Mouse (Mus musculus) testis, adult 2 months (tissue): ENCODE data around the gene G3bp2. TPM values are rescaled to one million over a fixed set of nuclear protein-coding genes. Genes with fewer than 3 reads are reported as not detected.
"Not testable (repeated sequence)": the region's sequence is repeated elsewhere in the genome, so short reads cannot be mapped to it uniquely, and the experiment has no call there.

Source experiments
- H3K27ac ChIP-seq: fragments of 200-500 bp; 2 replicates; pipeline ENCODE4 v1.5.1; 2012; ENCODE audit warnings: low read depth, low read length; ENCODE audit not compliant: control insufficient read depth, insufficient read depth
- H3K27me3 ChIP-seq: fragments of 200-500 bp; 2 replicates; pipeline ENCODE4 v1.6.1; 2012; ENCODE audit warnings: mild to moderate bottlenecking, low read length, moderate library complexity; ENCODE audit not compliant: control insufficient read depth, insufficient read depth
- H3K36me3 ChIP-seq: fragments of 200-500 bp; 2 replicates; pipeline ENCODE4 v1.6.1; 2012; ENCODE audit warnings: mild to moderate bottlenecking, low read length; ENCODE audit not compliant: control insufficient read depth, insufficient read depth
- H3K4me1 ChIP-seq: fragments of 200-500 bp; 2 replicates; pipeline ENCODE4 v1.6.1; 2012; ENCODE audit warnings: low read length; ENCODE audit not compliant: control insufficient read depth, insufficient read depth
- H3K4me3 ChIP-seq: fragments of 200-500 bp; 2 replicates; pipeline ENCODE4 v1.5.1; 2012; ENCODE audit warnings: low read depth, mild to moderate bottlenecking, low read length, moderate library complexity, mixed read lengths; ENCODE audit not compliant: control insufficient read depth
- CTCF ChIP-seq: fragments of 200-500 bp; IDR thresholded peaks from 2 replicates; pipeline ENCODE4 v1.5.1; 2012; ENCODE audit warnings: low read depth, mild to moderate bottlenecking, inconsistent platforms, low read length, moderate library complexity; ENCODE audit not compliant: control insufficient read depth, insufficient read depth, insufficient replicate concordance
- POLR2A ChIP-seq: fragments of 200-500 bp; IDR thresholded peaks from 2 replicates; pipeline ENCODE4 v1.6.1; 2012; ENCODE audit warnings: low read depth, mild to moderate bottlenecking, inconsistent platforms, low read length, moderate library complexity; ENCODE audit not compliant: control insufficient read depth
- polyA plus RNA-seq: library from polyadenylated mRNA; depleted of rRNA; stranded (reverse); fragments of >200 nt; gene quantifications from 2 replicates; pipeline ENCODE4 v1.2.3, GENCODE M21; 2012; rRNA removed

Gene G3bp2
- polyA plus RNA-seq, result 16.6 and 20.9 TPM in 2 replicates

DNA sequence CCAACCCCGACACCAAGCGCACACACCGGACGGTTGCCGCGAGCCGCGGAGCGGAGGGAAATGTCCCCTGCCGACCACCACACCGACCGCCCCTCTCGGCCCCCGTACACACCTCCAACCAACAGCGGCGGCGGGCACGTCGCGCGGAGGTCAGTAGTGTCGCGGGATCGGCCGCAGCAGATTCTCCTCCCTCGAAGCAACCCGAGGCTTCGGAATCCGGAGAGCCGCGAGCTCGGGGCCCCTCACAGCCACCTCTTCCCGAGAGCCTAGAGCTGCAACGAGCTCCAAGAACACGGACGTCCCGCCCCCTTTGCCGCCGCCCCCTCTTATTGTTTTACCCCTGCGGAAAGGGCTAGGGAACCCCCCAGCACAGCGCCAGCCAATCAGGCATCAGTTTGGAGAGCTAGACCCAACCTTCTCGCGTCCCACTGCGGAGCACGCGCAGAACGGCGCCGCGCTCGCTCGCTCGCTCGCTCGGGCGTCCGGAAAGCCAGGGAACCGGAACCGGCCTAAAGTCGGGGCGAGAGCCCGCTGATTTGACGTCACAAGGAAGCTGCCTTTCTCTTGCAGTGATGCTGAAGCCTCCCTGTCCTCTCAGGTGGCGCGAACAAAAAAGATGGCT is at the start of gene G3bp2:
G3bp2 (minus strand) TSS at position 303 of the 622 bp plus-strand sequence.
- Histone ChIP-seq H3K4me3 (peak within 1 kb of the TSS; percentile 100), H3K27me3 (no peaks in the 10 kb centered on the region), H3K36me3 (no peaks in the 10 kb centered on the region), H3K4me1 (no peaks in the 10 kb centered on the region; the same call in 1 of the 2 replicates), H3K27ac (peak within 1 kb of the TSS; percentile 97)
- TF ChIP-seq POLR2A (peak; percentile 80), CTCF (no peak)

DNA sequence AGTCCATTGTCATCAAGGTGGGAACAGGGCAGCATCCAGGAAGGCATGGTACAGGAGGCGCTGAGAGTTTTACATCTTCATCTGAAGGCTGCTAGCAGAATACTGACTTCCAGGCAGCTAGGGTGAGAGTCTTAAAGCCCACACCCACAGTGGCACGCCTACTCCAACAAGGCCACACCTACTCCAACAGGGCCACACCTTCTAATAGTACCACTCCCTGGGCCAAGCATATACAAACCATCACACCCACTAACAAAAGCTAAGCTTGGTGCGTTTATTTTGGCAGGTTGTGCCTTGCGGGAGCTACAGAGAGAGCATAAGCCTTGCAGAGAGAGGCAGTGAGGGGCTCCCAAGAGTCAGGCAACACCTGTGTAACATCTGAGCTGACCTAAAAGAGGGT is 49.5 kb upstream of the G3bp2 start:
- not testable (repeated sequence) for H3K36me3 ChIP-seq, H3K4me3 ChIP-seq, H3K27me3 ChIP-seq, H3K27ac ChIP-seq
- peaks cover 10% of the 10 kb centered on the region for H3K4me1 ChIP-seq

DNA sequence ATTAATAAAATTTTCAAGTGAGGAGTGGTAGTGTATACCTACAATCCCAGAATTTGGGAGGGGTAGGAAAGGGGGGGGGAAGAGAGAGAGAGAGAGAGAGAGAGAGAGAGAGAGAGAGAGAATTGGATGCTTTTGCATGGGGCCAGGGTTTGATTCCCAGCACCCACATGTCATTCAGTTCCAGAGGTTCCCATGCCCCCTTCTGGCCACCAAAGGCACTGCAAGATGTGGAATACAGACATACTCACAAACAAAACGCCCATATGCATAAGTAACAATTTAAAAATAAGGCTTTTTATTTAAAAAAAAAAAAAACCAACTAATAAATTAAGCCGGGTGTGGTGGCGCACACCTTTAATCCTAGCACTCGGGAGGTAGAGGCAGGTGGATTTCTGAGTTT is 48.6 kb upstream of the G3bp2 start:
- Histone ChIP-seq H3K4me1 (peaks cover 14% of the 10 kb centered on the region), H3K27me3 (no peaks in the 10 kb centered on the region), H3K36me3 (no peaks in the 10 kb centered on the region), H3K27ac (no peak overlapping the region), H3K4me3 (no peak overlapping the region)
- TF ChIP-seq POLR2A (no peak), CTCF (peak; percentile 22; the same call in 1 of the 2 replicates)

DNA sequence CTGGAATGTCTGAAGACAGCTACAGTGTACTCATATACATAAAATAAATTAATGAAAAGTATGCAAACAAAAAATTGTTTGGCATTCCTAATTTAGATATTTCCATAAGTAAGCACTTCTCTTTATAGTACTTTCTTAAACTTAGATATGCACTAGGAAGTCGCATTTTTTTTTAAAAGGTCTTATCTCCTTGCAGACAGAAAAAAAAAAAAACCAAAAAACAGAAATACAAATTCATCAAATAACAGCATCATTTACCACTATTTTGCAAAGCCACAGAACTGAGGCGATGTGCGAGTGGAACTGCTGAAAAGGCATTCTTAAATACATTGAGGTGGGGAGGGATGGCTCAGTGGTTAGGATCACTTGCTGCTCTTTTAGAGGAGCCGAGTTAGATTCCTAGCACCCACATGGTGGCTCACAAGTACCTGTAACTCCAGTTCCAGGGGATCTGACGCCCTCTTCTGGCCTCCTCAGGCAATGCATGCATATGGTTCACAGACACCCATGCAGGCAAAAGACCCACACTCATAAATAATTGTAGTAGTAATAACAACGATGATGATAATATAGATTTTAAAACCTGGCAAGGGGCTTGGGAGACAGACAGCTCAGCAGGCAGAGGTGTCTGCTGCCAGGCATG is 46.6 kb upstream of the G3bp2 start:
- H3K36me3 ChIP-seq, result no peaks in the 10 kb centered on the region
- no peak overlapping the region for H3K4me3 ChIP-seq
- TF ChIP-seq CTCF (peak; percentile 42; the same call in 1 of the 2 replicates), POLR2A (no peak)
- no peaks in the 10 kb centered on the region for H3K27me3 ChIP-seq
- peaks cover 20% of the 10 kb centered on the region for H3K4me1 ChIP-seq
- no peak overlapping the region for H3K27ac ChIP-seq

DNA sequence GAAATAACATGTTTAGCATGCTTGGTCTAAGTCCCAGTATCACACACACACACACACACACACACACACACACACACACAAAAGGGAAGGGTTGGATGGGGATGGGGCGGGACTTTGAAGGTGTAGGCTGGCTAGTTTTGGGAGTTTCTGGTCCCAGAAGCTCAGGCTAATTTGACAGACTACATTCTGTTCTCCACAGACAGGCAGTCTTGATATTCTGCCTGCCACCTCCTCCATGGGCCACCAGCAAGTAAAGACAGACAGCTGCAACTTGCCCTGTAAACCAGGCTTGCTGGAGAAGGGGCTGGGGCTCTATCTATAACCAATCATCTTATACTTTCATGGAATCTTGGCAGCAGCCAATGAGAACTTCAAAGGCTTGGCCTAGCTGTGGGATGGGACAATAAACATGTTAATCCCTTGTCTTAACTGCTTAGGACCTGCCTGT is 45.8 kb upstream of the G3bp2 start:
- Histone ChIP-seq H3K4me1 (peaks cover 20% of the 10 kb centered on the region), H3K4me3 (no peak overlapping the region), H3K27ac (no peak overlapping the region), H3K27me3 (no peaks in the 10 kb centered on the region), H3K36me3 (no peaks in the 10 kb centered on the region)
- TF ChIP-seq POLR2A (no peak), CTCF (no peak)

DNA sequence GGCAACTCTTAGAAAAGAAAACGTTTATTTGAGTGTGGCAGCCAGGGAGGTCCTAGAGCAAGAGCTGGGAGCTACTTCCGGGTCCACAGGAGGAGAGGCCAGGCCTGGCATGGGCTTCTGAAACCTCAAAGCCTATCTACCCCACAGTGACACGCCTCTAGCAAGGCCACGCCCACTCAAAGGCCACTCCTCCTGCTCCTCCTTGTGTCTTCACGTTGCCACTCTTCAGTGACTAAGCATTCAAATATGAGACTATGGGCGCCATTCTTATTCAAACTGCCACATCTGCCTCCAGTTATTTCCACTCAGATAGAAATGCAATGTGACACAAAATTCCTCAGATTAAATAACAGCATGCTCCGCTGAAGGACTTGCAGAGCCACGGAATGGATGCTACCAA is 45.1 kb upstream of the G3bp2 start:
- Histone ChIP-seq H3K27me3 (no peaks in the 10 kb centered on the region), H3K4me3 (no peak overlapping the region), H3K4me1 (peaks cover 20% of the 10 kb centered on the region), H3K27ac (no peak overlapping the region), H3K36me3 (no peaks in the 10 kb centered on the region)
- no peak for TF ChIP-seq POLR2A
- TF ChIP-seq CTCF, result no peak

DNA sequence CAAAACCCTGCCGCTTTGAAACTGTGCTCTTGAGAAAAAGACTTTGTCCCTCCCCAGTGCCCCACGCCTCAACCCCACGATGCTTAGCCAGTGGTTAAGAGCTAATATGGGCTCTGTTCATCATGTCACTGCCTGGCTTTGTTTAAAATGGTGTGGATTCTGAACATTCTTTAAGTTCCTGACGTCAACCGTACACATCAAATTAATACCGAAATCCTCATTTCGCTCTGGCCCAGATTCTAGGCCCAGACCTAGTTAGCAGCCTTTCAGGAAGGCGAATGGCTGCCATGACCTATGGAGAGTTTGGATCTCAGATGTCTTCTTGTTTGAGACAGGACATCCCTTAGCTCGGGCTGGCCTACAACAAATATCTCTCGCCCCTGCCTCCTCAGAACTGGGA is 44.2 kb upstream of the G3bp2 start:
- Histone ChIP-seq H3K27ac (peak overlapping the region; percentile 1; the same call in 1 of the 2 replicates), H3K27me3 (no peaks in the 10 kb centered on the region), H3K4me3 (no peak overlapping the region), H3K36me3 (no peaks in the 10 kb centered on the region), H3K4me1 (peaks cover 20% of the 10 kb centered on the region)
- no peak for TF ChIP-seq POLR2A
